Mouse (Mus musculus) telencephalon, adult 2 months (tissue): ENCODE measurements at regions not wholly inside any gene's neighbourhood (a gene's known extent, or its start where the extent isn't known, plus 50 kb on each side); places are given as distances from the start of the nearest gene placed in this dataset.

Source experiments
- DNase-seq: peaks from one replicate; pipeline ENCODE4 v3.0.0-alpha.2; 2011; ENCODE audit warnings: low read depth, low spot score

- DNase-seq = peak; percentile 53
Measured at GRCm38 (mm10) chr16:49965528-49966250, 165.4 kb downstream of the Cd47 start.

- no peak for DNase-seq
Measured at GRCm38 (mm10) chr16:49966251-49966588, 165.9 kb downstream of the Cd47 start.

GRCm38 (mm10) chr16:49967110-49967509, 166.8 kb downstream of the Cd47 start:
- no peak for DNase-seq

- DNase-seq = no peak
Measured at GRCm38 (mm10) chr16:49968291-49968870, 168.0 kb downstream of the Cd47 start.

GRCm38 (mm10) chr16:49969035-49969434, 168.7 kb downstream of the Cd47 start:
- no peak for DNase-seq

GRCm38 (mm10) chr16:49969693-49970296, 169.5 kb downstream of the Cd47 start:
- no peak for DNase-seq

- no peak for DNase-seq
Measured at GRCm38 (mm10) chr16:49970297-49970804, 170.0 kb downstream of the Cd47 start.

- no peak for DNase-seq
Measured at GRCm38 (mm10) chr16:49971141-49971555, 170.8 kb downstream of the Cd47 start.

GRCm38 (mm10) chr16:49977276-49977675, 176.9 kb downstream of the Cd47 start:
- DNase-seq = no peak

GRCm38 (mm10) chr16:49979426-49979940, 179.2 kb downstream of the Cd47 start:
- no peak for DNase-seq

- DNase-seq = no peak
Measured at GRCm38 (mm10) chr16:49980178-49980646, 179.9 kb downstream of the Cd47 start.

GRCm38 (mm10) chr16:49982180-49982579, 181.8 kb downstream of the Cd47 start:
- DNase-seq = no peak

- no peak for DNase-seq
Measured at GRCm38 (mm10) chr16:49985082-49986076, 185.0 kb downstream of the Cd47 start.

- DNase-seq = no peak
Measured at GRCm38 (mm10) chr16:49986954-49987353, 186.6 kb downstream of the Cd47 start.

- no peak for DNase-seq
Measured at GRCm38 (mm10) chr16:49995822-49996221, 195.5 kb downstream of the Cd47 start.

- DNase-seq = no peak
Measured at GRCm38 (mm10) chr16:49996593-49996992, 196.3 kb downstream of the Cd47 start.

- DNase-seq = no peak
Measured at GRCm38 (mm10) chr16:49997040-49997439, 196.7 kb downstream of the Cd47 start.

GRCm38 (mm10) chr16:50000805-50001204, 200.5 kb downstream of the Cd47 start:
- no peak for DNase-seq

GRCm38 (mm10) chr16:50001662-50002455, 201.5 kb downstream of the Cd47 start:
- no peak for DNase-seq

GRCm38 (mm10) chr16:50002456-50002788, 202.1 kb downstream of the Cd47 start:
- DNase-seq = no peak

GRCm38 (mm10) chr16:50009046-50009445, 208.7 kb downstream of the Cd47 start:
- DNase-seq = no peak
